Mouse (Mus musculus) thymus, adult 2 months (tissue): ENCODE results near the gene Dmbx1.

Source experiments
- CTCF ChIP-seq: fragments of 200-500 bp; IDR thresholded peaks from 2 replicates; pipeline ENCODE4 v1.5.1; 2012; ENCODE audit warnings: mild to moderate bottlenecking, control low read depth, low read length, moderate library complexity, borderline replicate concordance; ENCODE audit not compliant: control insufficient read depth, poor library complexity, insufficient read depth; ENCODE audit errors: extremely low read depth
- POLR2A ChIP-seq: fragments of 200-500 bp; IDR thresholded peaks from 2 replicates; pipeline ENCODE4 v1.6.1; 2012; ENCODE audit warnings: mild to moderate bottlenecking, low read length, control low read depth, moderate library complexity; ENCODE audit not compliant: control insufficient read depth, poor library complexity, insufficient read depth; ENCODE audit errors: extremely low read depth

DNA sequence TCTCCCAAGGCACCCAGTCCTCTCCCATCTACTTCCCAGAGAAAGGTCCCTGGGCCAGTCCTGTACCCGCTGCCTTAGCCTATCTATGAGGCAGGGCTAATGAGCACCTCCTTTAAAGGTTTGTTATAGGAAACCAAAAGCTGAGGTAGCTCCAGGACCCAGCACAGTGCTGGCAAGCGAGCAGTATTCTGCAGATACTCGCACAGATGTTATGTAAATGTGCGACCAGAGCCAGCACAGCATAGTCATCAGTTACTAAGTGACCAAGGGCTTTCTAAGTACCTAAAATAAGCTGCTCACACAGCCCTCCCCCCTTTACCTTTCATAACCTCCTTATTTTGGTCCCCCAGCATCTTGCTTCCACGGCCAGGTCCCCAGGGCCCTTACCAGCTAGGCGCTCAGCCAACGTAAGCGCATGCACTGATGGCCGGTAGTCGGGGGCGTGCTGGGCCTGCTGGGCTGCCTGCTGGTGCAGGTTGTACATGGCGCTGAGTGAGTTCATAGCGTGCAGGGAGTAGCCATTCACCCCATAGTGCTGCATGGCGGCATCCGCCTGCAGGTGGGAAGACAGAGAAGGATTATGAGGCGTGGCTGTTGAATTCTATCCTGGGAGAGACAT is 16.4 kb downstream of the Dmbx1 start:
- no peak for TF ChIP-seq CTCF
- TF ChIP-seq POLR2A = no peak
